Mouse (Mus musculus) monocyte, adult 2 months (primary cell): Measurements from ENCODE around the gene Ccdc85a.

ENCODE experiments used
- DNase-seq, 2 experiments: peaks; one replicate each; pipeline ENCODE4 v3.0.0; 2022; ENCODE audit warnings: low spot score in 2 of 2, low read depth in 1 of 2

Ccdc85a gene

GRCm38 (mm10) chr11:28583911-28584434, at the start of gene Ccdc85a:
TSS of gene Ccdc85a (minus strand) at chr11:28584324.
- no peak for DNase-seq

GRCm38 (mm10) chr11:28633571-28634125, 49.5 kb upstream of the Ccdc85a start:
- DNase-seq = no peak

- DNase-seq = no peak
Observed at GRCm38 (mm10) chr11:28633093-28633492, 49.0 kb upstream of the Ccdc85a start.

- DNase-seq = no peak
Observed at GRCm38 (mm10) chr11:28630771-28631170, 46.6 kb upstream of the Ccdc85a start.

GRCm38 (mm10) chr11:28610781-28611491, 26.8 kb upstream of the Ccdc85a start:
- DNase-seq = no peak

- DNase-seq = no peak
Observed at GRCm38 (mm10) chr11:28583138-28583910, 800 bp downstream of the Ccdc85a start.

- no peak for DNase-seq
Observed at GRCm38 (mm10) chr11:28582218-28582617, 1.9 kb downstream of the Ccdc85a start.

- DNase-seq = no peak
Observed at GRCm38 (mm10) chr11:28572423-28572822, 11.7 kb downstream of the Ccdc85a start.

- DNase-seq = no peak
Observed at GRCm38 (mm10) chr11:28556420-28556819, 27.7 kb downstream of the Ccdc85a start.

GRCm38 (mm10) chr11:28543429-28543828, 40.7 kb downstream of the Ccdc85a start:
- DNase-seq = no peak

GRCm38 (mm10) chr11:28541307-28541706, 42.8 kb downstream of the Ccdc85a start:
- DNase-seq = no peak

GRCm38 (mm10) chr11:28533286-28533685, 50.8 kb downstream of the Ccdc85a start:
- DNase-seq = no peak

GRCm38 (mm10) chr11:28501190-28501589, 82.9 kb downstream of the Ccdc85a start:
- no peak for DNase-seq

- no peak for DNase-seq
Observed at GRCm38 (mm10) chr11:28497034-28497433, 87.1 kb downstream of the Ccdc85a start.

- no peak for DNase-seq
Observed at GRCm38 (mm10) chr11:28493362-28493761, 90.8 kb downstream of the Ccdc85a start.

- DNase-seq = no peak
Observed at GRCm38 (mm10) chr11:28491330-28491729, 92.8 kb downstream of the Ccdc85a start.

- no peak for DNase-seq
Observed at GRCm38 (mm10) chr11:28484083-28484729, 99.9 kb downstream of the Ccdc85a start.

- DNase-seq = no peak
Observed at GRCm38 (mm10) chr11:28477088-28477487, 107.0 kb downstream of the Ccdc85a start.

GRCm38 (mm10) chr11:28465726-28466125, 118.4 kb downstream of the Ccdc85a start:
- DNase-seq = no peak

- no peak for DNase-seq
Observed at GRCm38 (mm10) chr11:28464926-28465325, 119.2 kb downstream of the Ccdc85a start.

GRCm38 (mm10) chr11:28459165-28459564, 125.0 kb downstream of the Ccdc85a start:
- no peak for DNase-seq
